Mouse (Mus musculus) midbrain, embryonic 10.5 days (tissue): ENCODE measurements around the gene Camta1. TPM values are rescaled to one million over a fixed set of nuclear protein-coding genes. Genes with fewer than 3 reads are reported as not detected.
A peak's percentile ranks its signal among the peaks of the same experiment; 100 is the strongest.

Source experiments
- DNase-seq: peaks from one replicate; pipeline ENCODE4 v3.0.0-alpha.2; 2017; ENCODE audit warnings: low spot score
- H3K27ac ChIP-seq: fragments of 300-500 bp; sonication (generic); replicated peaks from 2 replicates; pipeline ENCODE4 v1.5.1; 2016; ENCODE audit warnings: mild to moderate bottlenecking
- H3K27me3 ChIP-seq: fragments of 300-500 bp; sonication (generic); 2 replicates; pipeline ENCODE4 v1.6.1; 2016; ENCODE audit warnings: low read depth, mild to moderate bottlenecking; ENCODE audit not compliant: poor library complexity, severe bottlenecking
- H3K36me3 ChIP-seq: fragments of 300-500 bp; sonication (generic); 2 replicates; pipeline ENCODE4 v1.6.1; 2016; ENCODE audit warnings: mild to moderate bottlenecking, moderate library complexity
- H3K4me1 ChIP-seq: fragments of 300-500 bp; sonication (generic); 2 replicates; pipeline ENCODE4 v1.6.1; 2016
- H3K4me3 ChIP-seq: fragments of 300-500 bp; sonication (generic); 2 replicates; pipeline ENCODE4 v1.5.1; 2016; ENCODE audit warnings: mild to moderate bottlenecking, moderate library complexity
- H3K9me3 ChIP-seq: fragments of 300-500 bp; sonication (generic); replicated peaks from 2 replicates; pipeline ENCODE4 v1.6.1; 2016; ENCODE audit warnings: mild to moderate bottlenecking
- WGBS: fragments of 180-500 bp; shearing (Covaris S2); methylation state at CpG from one replicate; pipeline ENCODE4 v1.1.7; 2016; 5-methylcytosine and 5-hydroxymethylcytosine counted together
- polyA plus RNA-seq: library from polyadenylated mRNA; unstranded; fragments of >200 nt; fragmentation: Nextera tagmentation; extraction: Ambion mirVana; gene quantifications from 2 replicates; pipeline ENCODE4 v1.2.1, GENCODE M21; 2016

Camta1 gene
- polyA plus RNA-seq, 1 experiment from 2014 or later = 137 TPM

DNA sequence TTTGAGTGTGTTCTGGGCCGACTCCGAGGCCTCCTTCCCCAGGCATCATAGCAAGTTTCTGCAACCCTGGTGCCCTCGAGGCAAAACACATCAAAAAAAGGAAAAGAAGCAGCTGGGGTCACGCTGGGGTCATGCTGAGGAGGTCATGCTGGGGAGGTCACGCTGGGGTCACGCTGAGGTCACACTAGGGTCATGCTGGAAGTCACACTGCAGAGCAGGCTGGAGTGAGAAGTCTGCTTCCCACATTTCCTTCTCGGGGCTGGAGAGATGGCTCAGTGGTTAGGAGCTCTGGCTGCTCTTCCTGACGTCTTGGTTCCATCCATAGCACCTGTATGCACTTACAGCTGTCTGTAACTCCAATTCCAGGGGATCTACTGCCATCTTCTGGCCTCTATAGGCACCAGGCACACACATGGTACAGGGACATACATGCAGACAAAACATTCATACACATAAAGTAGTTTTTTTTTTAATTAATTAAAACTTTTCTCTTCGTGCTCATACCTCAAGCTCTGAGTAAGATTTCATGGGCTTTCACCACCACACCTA, 35.5 kb upstream of the Camta1 start:
- H3K36me3 ChIP-seq = no peaks in the 10 kb centered on the region
- WGBS = 62% methylated on average over 9 of the region's 9 CpGs
- peaks cover 11% of the 10 kb centered on the region for H3K9me3 ChIP-seq
- DNase-seq = no peak
- no peak overlapping the region for H3K27ac ChIP-seq
- no peak overlapping the region for H3K4me3 ChIP-seq
- no peaks in the 10 kb centered on the region for H3K27me3 ChIP-seq
- peaks cover 4% of the 10 kb centered on the region; the same call in 1 of the 2 replicates for H3K4me1 ChIP-seq

GRCm38 (mm10) chr4:151895624-151896023, 33.9 kb upstream of the Camta1 start:
- Histone ChIP-seq H3K27me3 (no peaks in the 10 kb centered on the region), H3K4me3 (no peak overlapping the region), H3K9me3 (peaks cover 11% of the 10 kb centered on the region), H3K4me1 (peaks cover 4% of the 10 kb centered on the region; the same call in 1 of the 2 replicates), H3K27ac (no peak overlapping the region), H3K36me3 (no peaks in the 10 kb centered on the region)
- WGBS = 90% methylated on average over 7 of the region's 7 CpGs
- DNase-seq = no peak

DNA sequence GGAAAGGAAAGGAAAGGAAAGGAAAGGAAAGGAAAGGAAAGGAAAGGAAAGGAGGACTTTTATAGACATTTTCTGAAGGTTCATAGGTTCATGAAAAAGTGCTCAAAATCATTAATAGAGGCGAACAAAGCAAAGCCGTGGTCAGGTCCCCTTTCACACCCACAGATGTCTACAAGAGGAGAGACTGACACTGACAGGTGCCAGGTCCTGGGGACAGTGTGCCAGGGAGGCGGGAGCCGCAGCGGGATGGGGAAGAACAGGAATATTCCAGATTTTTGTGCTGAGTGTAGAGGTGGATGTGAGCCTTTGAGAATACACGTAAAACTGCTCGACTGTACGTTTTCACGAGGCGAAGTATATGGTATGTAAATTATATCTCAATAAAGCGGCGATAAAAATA, 33.2 kb upstream of the Camta1 start:
- Histone ChIP-seq H3K36me3 (no peaks in the 10 kb centered on the region), H3K27ac (no peak overlapping the region)
- 92% methylated on average over 12 of the region's 12 CpGs for WGBS

DNA sequence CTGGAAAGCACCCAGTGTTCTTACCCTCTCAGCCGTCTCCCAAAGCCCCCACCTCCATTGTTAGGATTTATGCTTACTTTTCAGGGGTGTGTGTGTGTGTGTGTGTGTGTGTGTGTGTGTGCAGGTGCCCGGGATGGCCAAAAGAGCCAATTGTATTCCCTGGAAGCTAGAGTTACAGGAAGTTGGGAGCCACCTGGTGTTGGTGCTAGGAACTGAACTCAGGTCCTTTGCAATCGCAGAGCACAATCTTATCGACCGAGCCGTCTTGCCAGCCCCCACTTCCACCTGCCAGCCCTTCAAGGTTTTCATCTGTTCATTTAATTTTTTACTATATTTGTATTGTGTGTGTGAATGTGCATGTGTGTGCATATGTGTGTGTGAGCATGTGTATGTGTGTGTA, 31.6 kb upstream of the Camta1 start:
- WGBS = 79% methylated on average over 6 of the region's 6 CpGs
- H3K36me3 ChIP-seq = no peaks in the 10 kb centered on the region
- peaks cover 7% of the 10 kb centered on the region; the same call in 1 of the 2 replicates for H3K9me3 ChIP-seq
- no peak overlapping the region for H3K4me3 ChIP-seq
- no peaks in the 10 kb centered on the region for H3K27me3 ChIP-seq
- no peak overlapping the region for H3K27ac ChIP-seq
- no peak for DNase-seq
- H3K4me1 ChIP-seq = peaks cover 4% of the 10 kb centered on the region; the same call in 1 of the 2 replicates

More for the DNA sequence above, 33.2 kb upstream of the Camta1 start:
- peaks cover 10% of the 10 kb centered on the region for H3K9me3 ChIP-seq
- H3K27me3 ChIP-seq = no peaks in the 10 kb centered on the region
- no peak overlapping the region for H3K4me3 ChIP-seq
- H3K4me1 ChIP-seq = peaks cover 4% of the 10 kb centered on the region; the same call in 1 of the 2 replicates
- no peak for DNase-seq

- 92% methylated on average over 12 of the region's 12 CpGs for WGBS
- Histone ChIP-seq H3K4me3 (no peak overlapping the region), H3K4me1 (no peaks in the 10 kb centered on the region), H3K27me3 (peaks cover under 1% of the 10 kb centered on the region; the same call in 1 of the 2 replicates), H3K36me3 (no peaks in the 10 kb centered on the region), H3K27ac (no peak overlapping the region), H3K9me3 (peaks cover 12% of the 10 kb centered on the region)
- DNase-seq = no peak
These were observed 19.9 kb upstream of the Camta1 start for GRCm38 (mm10) chr4:151881590-151881989.

DNA sequence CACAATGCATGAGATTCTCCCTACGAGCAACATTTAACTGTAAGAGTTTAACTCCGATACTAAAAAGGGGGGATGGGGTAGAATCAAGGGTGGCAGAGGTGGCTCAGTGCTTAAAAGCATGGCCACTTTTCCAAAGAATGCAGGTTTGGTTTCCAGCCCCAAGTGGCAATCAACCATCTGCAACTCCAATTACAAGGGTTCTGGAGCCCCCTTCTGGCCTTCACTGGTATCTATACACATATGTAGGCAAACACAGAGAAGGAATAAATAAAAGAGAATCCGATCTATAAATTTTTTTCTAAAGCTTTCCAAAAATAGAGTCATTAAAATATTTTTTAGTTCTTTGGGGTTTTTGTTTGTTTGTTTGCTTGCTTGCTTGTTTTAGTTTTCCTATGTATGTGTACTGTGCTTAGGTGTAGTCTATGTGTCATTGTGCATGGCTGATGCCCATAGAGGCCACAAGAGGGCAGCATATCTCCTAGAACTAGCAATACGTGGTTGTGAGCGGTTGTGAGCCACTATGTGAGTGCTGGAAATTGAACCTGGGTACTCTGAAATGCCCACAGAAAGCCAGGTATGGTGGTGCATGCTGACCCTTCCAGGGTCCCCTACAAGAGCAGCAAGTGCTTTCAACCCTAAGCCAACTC, 18.5 kb upstream of the Camta1 start:
- H3K36me3 ChIP-seq = no peaks in the 10 kb centered on the region
- no peak for DNase-seq
- 0 out of 2 replicates have a peak, but pooled peaks cover 8% of the 10 kb centered on the region for H3K4me1 ChIP-seq
- H3K27ac ChIP-seq = no peak overlapping the region
- no peak overlapping the region for H3K4me3 ChIP-seq
- 76% methylated on average over 5 of the region's 5 CpGs for WGBS
- H3K27me3 ChIP-seq = peaks cover 12% of the 10 kb centered on the region
- H3K9me3 ChIP-seq = peaks cover 12% of the 10 kb centered on the region

DNA sequence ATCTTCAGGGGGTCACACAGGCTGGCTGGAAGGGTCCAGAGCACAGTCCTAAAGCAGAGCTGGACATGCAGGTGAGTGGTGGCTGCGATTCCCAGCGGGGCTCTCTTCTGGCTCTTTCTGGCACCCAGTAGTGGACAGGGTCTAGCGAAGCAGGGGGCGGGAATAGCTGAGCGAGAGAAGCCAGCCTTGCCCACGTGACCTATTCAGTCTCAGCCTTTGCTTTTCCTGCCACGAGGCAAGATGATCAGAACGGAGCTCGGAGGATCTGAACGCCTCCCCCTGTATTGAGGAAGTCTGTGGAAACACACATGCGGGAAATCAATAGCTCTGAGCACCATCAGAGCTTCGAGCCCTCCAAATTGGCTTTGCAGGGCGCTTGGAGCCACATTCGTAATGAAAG, 14.7 kb upstream of the Camta1 start:
- no peak overlapping the region for H3K27ac ChIP-seq
- peaks cover 12% of the 10 kb centered on the region for H3K9me3 ChIP-seq
- no peak overlapping the region for H3K4me3 ChIP-seq
- peaks cover 16% of the 10 kb centered on the region; the same call in 1 of the 2 replicates for H3K4me1 ChIP-seq
- peaks cover 21% of the 10 kb centered on the region for H3K27me3 ChIP-seq
- no peaks in the 10 kb centered on the region for H3K36me3 ChIP-seq
- DNase-seq = no peak
- WGBS = 74% methylated on average over 14 of the region's 14 CpGs

- Histone ChIP-seq H3K9me3 (no peaks in the 10 kb centered on the region), H3K36me3 (peaks cover 6% of the 10 kb centered on the region), H3K4me3 (peak overlapping the region; percentile 83), H3K27ac (no peak overlapping the region), H3K4me1 (peaks cover 26% of the 10 kb centered on the region), H3K27me3 (no peaks in the 10 kb centered on the region)
- WGBS = 57% methylated on average over 9 of the region's 9 CpGs
- DNase-seq = no peak
These were observed 1.8 kb upstream of the Camta1 start for GRCm38 (mm10) chr4:151863511-151863910.

GRCm38 (mm10) chr4:151861471-151861805, 238 bp downstream of the Camta1 start:
- H3K27me3 ChIP-seq = no peaks in the 10 kb centered on the region
- DNase-seq = no peak
- peaks cover 26% of the 10 kb centered on the region for H3K4me1 ChIP-seq
- H3K27ac ChIP-seq = peak overlapping the region; percentile 90
- 1% methylated on average over 31 of the region's 58 CpGs for WGBS
- peak overlapping the region; percentile 83 for H3K4me3 ChIP-seq
- H3K36me3 ChIP-seq = peaks cover 14% of the 10 kb centered on the region
- H3K9me3 ChIP-seq = no peaks in the 10 kb centered on the region

DNA sequence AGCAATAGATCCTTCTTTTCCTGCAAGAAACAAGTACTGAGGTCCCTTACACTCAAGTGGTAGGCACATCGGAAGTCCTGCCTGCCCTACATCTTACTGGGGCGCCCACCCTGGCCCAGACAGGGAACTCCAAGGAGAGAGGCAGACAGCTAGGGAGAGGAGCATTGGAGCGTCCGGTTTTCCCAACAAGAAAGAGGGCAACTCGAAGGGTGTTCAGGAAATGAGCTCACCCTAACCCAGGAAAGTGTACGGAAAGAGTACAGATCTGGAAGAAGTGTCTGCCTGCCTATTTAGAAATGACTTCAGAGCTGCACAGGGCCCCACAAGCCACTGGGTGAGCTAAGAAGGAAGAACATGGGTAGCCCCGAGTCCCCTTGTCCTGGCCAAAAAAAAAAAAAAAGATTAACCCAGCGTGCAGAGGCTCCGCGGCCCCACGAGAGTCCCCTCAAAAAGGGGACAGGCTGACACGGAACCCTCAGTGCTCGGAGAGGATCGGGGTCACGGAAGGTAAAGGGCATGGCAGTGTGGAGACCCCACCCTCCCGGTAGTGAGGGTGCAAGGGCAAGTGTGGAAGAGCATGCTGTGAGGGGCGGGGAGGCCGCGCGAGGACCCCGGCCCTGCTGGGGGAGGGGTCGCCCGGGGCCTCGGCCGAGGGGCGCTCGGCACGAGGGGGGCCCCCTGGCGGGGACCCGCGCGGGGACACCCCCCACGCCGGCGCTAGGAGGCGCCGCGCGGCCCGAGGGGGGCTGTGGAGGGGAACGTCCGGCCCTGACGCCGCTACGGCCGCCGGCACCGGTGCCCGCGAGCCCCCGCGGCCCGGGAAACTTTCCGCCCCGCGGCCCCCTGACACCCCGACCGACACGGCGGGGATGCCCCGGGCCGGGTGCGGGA, 990 bp downstream of the Camta1 start:
- H3K4me3 ChIP-seq = peak overlapping the region; percentile 83
- H3K27me3 ChIP-seq = no peaks in the 10 kb centered on the region
- peaks cover 16% of the 10 kb centered on the region for H3K36me3 ChIP-seq
- peaks cover 26% of the 10 kb centered on the region for H3K4me1 ChIP-seq
- no peaks in the 10 kb centered on the region for H3K9me3 ChIP-seq
- 2% methylated on average over 62 of the region's 63 CpGs for WGBS
- peak overlapping the region; percentile 90 for H3K27ac ChIP-seq
- DNase-seq = peak; percentile 38

DNA sequence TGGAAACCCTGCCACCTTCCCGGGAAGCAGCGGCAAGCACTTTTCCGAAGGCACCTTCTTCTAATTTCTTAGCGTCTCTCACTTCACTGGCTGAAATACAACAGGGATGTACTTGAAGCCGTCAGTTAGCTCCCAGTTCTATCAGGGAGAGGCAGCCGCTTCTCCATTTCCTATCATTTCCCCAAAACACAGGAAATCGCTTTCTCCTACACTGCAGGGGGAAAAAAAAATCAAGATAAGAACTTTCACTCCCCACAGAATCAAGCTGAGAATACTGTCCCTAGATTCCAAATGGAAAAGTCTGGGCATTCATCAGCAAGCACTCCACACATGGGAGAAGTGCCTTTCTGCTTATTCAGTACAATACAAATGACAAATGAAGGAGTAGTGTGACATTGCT, 2.4 kb downstream of the Camta1 start:
- WGBS = 85% methylated on average over 7 of the region's 7 CpGs
- Histone ChIP-seq H3K4me3 (no peak overlapping the region), H3K27me3 (no peaks in the 10 kb centered on the region), H3K36me3 (peaks cover 24% of the 10 kb centered on the region), H3K9me3 (no peaks in the 10 kb centered on the region), H3K4me1 (peaks cover 26% of the 10 kb centered on the region), H3K27ac (no peak overlapping the region)
- DNase-seq = no peak

DNA sequence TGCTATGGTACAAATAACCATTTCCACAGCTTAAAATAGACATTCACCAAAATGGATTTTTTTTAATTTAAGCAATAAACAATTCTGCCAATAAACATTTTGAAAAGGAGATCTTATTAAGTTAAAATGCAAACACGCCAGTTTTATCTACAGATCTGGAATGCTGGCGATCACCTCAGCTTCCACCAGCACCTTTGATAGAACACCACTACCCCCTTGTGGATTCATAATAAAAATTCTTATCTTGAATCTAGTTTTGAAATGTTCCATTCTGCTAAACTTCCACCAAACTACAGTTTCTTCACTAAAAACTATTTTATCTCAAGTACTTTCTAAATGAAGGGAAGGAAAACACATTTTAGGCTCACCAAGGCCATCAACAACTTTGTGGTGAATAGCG, 7.7 kb downstream of the Camta1 start:
- H3K27me3 ChIP-seq = no peaks in the 10 kb centered on the region
- H3K9me3 ChIP-seq = no peaks in the 10 kb centered on the region
- DNase-seq = no peak
- H3K36me3 ChIP-seq = peaks cover 22% of the 10 kb centered on the region
- no peaks in the 10 kb centered on the region for H3K4me1 ChIP-seq
- whole genome bisulfite sequencing = 91% methylated on average over 3 of the region's 3 CpGs
- no peak overlapping the region for H3K4me3 ChIP-seq
- H3K27ac ChIP-seq = no peak overlapping the region

DNA sequence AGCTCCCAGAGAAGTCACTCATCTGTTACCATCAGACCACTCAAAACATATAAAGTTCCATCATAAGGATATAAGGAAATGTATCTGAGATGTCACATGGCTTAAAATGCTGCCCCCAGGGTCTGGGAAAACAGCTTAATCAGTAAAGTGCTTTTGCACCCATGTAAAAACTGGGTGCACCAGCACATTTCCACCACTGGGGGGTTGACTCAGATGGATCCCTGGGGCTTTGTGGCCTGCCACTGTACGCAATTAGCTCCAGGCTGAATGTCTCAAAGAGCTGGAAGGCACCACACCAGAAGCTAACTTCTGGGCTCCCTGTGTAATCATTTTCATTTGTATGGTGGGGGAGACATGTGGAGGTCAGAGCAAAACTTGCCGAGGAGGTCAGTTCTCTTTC, 10.5 kb downstream of the Camta1 start:
- Histone ChIP-seq H3K27ac (no peak overlapping the region), H3K4me1 (no peaks in the 10 kb centered on the region), H3K27me3 (no peaks in the 10 kb centered on the region), H3K36me3 (0 out of 2 replicates have a peak, but pooled peaks cover 8% of the 10 kb centered on the region), H3K9me3 (no peaks in the 10 kb centered on the region), H3K4me3 (no peak overlapping the region)
- DNase-seq = peak; percentile 41
- 69% methylated on average over 2 of the region's 2 CpGs for WGBS
